Mouse (Mus musculus) testis, adult 2 months (tissue): Measurements from ENCODE around the gene Cox7b. TPM values are rescaled to one million over a fixed set of nuclear protein-coding genes. Genes with fewer than 3 reads are reported as not detected.
A peak's percentile ranks its signal among the peaks of the same experiment; 100 is the strongest.
"Not testable (repeated sequence)": the region's sequence is repeated elsewhere in the genome, so short reads cannot be mapped to it uniquely, and the experiment has no call there.

Source experiments
- H3K27ac ChIP-seq: fragments of 200-500 bp; 2 replicates; pipeline ENCODE4 v1.5.1; 2012; ENCODE audit warnings: low read depth, low read length; ENCODE audit not compliant: control insufficient read depth, insufficient read depth
- H3K27me3 ChIP-seq: fragments of 200-500 bp; 2 replicates; pipeline ENCODE4 v1.6.1; 2012; ENCODE audit warnings: mild to moderate bottlenecking, low read length, moderate library complexity; ENCODE audit not compliant: control insufficient read depth, insufficient read depth
- H3K36me3 ChIP-seq: fragments of 200-500 bp; 2 replicates; pipeline ENCODE4 v1.6.1; 2012; ENCODE audit warnings: mild to moderate bottlenecking, low read length; ENCODE audit not compliant: control insufficient read depth, insufficient read depth
- H3K4me1 ChIP-seq: fragments of 200-500 bp; 2 replicates; pipeline ENCODE4 v1.6.1; 2012; ENCODE audit warnings: low read length; ENCODE audit not compliant: control insufficient read depth, insufficient read depth
- H3K4me3 ChIP-seq: fragments of 200-500 bp; 2 replicates; pipeline ENCODE4 v1.5.1; 2012; ENCODE audit warnings: low read depth, mild to moderate bottlenecking, low read length, moderate library complexity, mixed read lengths; ENCODE audit not compliant: control insufficient read depth
- CTCF ChIP-seq: fragments of 200-500 bp; IDR thresholded peaks from 2 replicates; pipeline ENCODE4 v1.5.1; 2012; ENCODE audit warnings: low read depth, mild to moderate bottlenecking, inconsistent platforms, low read length, moderate library complexity; ENCODE audit not compliant: control insufficient read depth, insufficient read depth, insufficient replicate concordance
- POLR2A ChIP-seq: fragments of 200-500 bp; IDR thresholded peaks from 2 replicates; pipeline ENCODE4 v1.6.1; 2012; ENCODE audit warnings: low read depth, mild to moderate bottlenecking, inconsistent platforms, low read length, moderate library complexity; ENCODE audit not compliant: control insufficient read depth
- polyA plus RNA-seq: library from polyadenylated mRNA; depleted of rRNA; stranded (reverse); fragments of >200 nt; gene quantifications from 2 replicates; pipeline ENCODE4 v1.2.3, GENCODE M21; 2012; rRNA removed

Cox7b gene
- polyA plus RNA-seq: 10.1 and 10.3 TPM in 2 replicates

DNA sequence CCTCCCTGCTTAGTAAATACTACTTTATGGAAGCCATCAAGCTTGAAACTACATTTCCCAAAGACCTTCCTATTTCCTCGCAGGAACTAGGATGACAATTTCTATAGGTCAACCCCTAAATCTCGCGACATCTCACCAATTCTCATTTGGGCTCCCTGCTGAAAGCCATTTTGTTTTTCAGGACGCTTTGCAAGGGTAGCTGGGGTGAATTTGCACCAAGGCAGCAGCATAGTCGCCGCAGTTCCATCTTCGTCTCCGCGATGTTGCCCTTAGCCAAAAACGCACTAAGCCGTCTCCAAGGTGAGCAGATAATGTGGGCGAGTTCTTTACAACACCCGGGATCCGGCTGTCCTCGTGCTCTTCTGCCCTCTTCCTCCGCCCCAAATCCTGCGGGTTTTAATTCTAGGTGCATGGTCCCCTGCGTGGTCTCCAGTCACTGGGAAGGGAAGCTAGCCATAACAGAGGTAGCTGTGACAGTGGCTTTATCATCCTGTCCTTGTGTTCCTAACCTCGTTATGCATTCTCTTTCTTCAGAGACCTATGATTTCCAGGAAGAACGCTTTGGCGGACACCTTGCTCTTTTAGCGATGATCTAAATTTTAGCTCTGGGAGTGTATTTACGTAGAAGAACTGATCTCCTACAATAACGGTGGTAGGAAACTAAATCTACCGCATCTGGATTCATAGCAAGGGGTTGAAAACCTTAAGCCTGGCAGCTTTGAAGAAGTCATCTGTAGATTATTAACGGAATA is at the start of gene Cox7b:
TSS of gene Cox7b (plus strand) at position 130 of the 752 bp plus-strand sequence.
- peak within 1 kb of the TSS; percentile 87 for H3K4me3 ChIP-seq
- no peaks in the 10 kb centered on the region for H3K36me3 ChIP-seq
- 0 out of 2 replicates have a peak, but pooled peaks have one; percentile 23 for TF ChIP-seq POLR2A
- no peak for TF ChIP-seq CTCF
- peak within 1 kb of the TSS; percentile 65 for H3K27ac ChIP-seq
- H3K27me3 ChIP-seq: no peaks in the 10 kb centered on the region
- H3K4me1 ChIP-seq: no peaks in the 10 kb centered on the region

DNA sequence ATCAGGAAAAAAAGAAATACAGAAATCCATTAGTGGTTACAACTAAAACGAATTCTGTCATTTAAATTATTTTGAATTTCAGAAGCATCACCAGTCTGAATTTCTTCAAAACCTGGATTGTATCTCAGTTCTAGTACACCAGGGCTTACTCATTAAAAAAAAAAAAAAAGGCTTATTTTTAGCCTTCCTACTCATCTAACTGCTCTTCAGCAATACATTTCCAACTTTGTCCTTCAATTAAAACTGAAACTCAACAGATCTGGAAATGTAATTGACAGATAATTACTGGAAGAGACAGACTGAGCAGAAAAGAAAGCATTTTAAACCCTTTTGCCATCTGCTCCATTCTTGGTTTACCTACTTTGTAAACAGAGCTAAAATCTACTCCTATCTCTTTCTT is 13.9 kb upstream of the Cox7b start:
- Histone ChIP-seq H3K4me3 (no peak overlapping the region), H3K27me3 (no peaks in the 10 kb centered on the region), H3K4me1 (no peaks in the 10 kb centered on the region), H3K27ac (no peak overlapping the region), H3K36me3 (no peaks in the 10 kb centered on the region)
- no peak for TF ChIP-seq POLR2A
- TF ChIP-seq CTCF: no peak

DNA sequence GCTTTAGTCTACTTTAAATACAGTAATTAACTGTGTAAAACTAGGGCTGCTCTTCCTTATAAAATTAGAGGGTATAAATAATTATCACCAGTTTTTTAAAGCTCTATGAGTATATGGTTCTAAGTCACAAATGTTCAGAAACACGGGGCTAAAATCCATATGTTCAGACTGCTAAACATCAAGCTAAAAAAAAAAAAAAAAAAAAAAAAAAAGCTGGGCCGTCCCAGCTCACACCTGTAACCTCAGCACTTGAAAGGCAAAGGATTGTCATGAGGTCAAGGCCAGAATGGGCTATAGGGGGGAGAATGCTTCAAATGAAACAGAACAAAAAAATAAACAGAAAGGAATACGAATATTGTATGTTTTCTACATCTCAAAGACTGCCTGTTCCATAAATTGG is 4.7 kb upstream of the Cox7b start:
- no peak overlapping the region for H3K27ac ChIP-seq
- H3K36me3 ChIP-seq: no peaks in the 10 kb centered on the region
- no peaks in the 10 kb centered on the region for H3K27me3 ChIP-seq
- peak overlapping the region; percentile 85 for H3K4me3 ChIP-seq
- TF ChIP-seq CTCF: no peak
- no peaks in the 10 kb centered on the region for H3K4me1 ChIP-seq

GRCm38 (mm10) chrX:106011465-106012159 is 3.9 kb upstream of the Cox7b start, which contains the start of gene Magt1:
TSS of gene Magt1 (minus strand) at chrX:106011906.
- Histone ChIP-seq H3K27me3 (no peaks in the 10 kb centered on the region), H3K4me1 (no peaks in the 10 kb centered on the region), H3K36me3 (no peaks in the 10 kb centered on the region), H3K27ac (peak within 1 kb of the TSS; percentile 47), H3K4me3 (peak within 1 kb of the TSS; percentile 85)
- TF ChIP-seq CTCF: no peak
- TF ChIP-seq POLR2A: peak; percentile 58; the same call in 1 of the 2 replicates

- H3K27me3 ChIP-seq: no peaks in the 10 kb centered on the region
- TF ChIP-seq POLR2A: no peak
- no peak for TF ChIP-seq CTCF
- no peaks in the 10 kb centered on the region for H3K36me3 ChIP-seq
- no peak overlapping the region for H3K4me3 ChIP-seq
- no peak overlapping the region for H3K27ac ChIP-seq
- no peaks in the 10 kb centered on the region for H3K4me1 ChIP-seq
Observed at GRCm38 (mm10) chrX:106012559-106012958, 2.9 kb upstream of the Cox7b start.

DNA sequence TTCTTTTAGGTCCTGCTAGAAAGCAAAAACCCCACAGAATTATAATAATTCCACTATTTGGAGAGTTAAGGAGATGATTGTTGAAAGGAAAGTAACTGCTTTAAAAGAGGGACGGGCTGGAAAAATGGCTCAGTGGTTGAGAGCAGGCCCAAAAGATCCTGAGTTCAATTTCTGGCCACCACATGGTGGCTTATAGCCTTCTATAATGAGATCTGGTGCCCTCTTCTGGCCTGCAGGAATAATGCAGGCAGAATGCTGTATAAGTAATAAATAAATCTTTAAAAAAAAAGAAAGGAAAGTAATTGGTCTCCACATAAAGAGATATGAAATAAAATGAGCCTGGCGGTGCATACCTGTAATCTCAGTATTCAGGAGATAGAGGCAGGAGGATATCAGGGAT is 2.3 kb upstream of the Cox7b start:
- Histone ChIP-seq H3K27me3 (no peaks in the 10 kb centered on the region), H3K4me1 (no peaks in the 10 kb centered on the region), H3K36me3 (no peaks in the 10 kb centered on the region), H3K4me3 (no peak overlapping the region), H3K27ac (no peak overlapping the region)
- TF ChIP-seq POLR2A (no peak), CTCF (no peak)

DNA sequence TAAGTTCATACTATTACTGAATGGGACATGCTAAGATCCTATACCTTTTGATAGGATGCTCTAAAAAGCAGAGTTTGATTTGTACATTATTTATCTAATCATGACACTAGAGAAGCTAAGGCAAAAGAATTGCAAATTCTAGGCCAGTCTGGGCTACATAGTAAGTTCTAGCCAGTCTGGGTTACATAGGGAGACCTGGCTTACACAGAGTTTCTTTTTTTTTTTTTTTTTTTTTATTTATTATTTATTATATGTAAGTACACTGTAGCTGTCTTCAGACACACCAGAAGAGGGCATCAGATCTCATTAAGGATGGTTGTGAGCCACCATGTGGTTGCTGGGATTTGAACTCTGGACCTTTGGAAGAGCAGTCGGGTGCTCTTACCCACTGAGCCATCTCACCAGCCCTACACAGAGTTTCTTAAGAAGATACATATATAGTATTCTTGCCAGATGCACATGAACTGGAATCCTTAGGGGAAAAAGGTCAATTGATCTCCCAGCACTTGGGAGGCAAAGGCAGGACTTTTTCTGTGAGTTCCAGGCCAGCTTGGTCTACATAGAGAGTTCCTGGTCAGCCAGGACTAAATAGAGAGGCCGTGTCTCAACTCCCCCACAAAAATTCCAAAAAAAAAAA is 641 bp upstream of the Cox7b start:
- H3K27me3 ChIP-seq, H3K4me3 ChIP-seq, H3K36me3 ChIP-seq, H3K4me1 ChIP-seq, H3K27ac ChIP-seq: not testable (repeated sequence)
